Mouse (Mus musculus): ENCODE data around the gene Alkbh8. TPM values are rescaled to one million over a fixed set of nuclear protein-coding genes. Genes with fewer than 3 reads are reported as not detected.

Alkbh8 gene
- total RNA-seq, 2 experiments from 2014 or later: 17.7 to 23.1 TPM

Other genes starting within 250 kb of the Alkbh8 start
- gene Cwf19l2, start 68.5 kb downstream of the Alkbh8 start, total RNA-seq (2021): 10 to 100 TPM; 18.0 to 27.6 TPM
- gene Gucy1a2, start 197.6 kb downstream of the Alkbh8 start, total RNA-seq (2021): 10 to 100 TPM in 1 of 2 experiments, 1 to 10 TPM in 1; 9.4 to 10.0 TPM